Mouse (Mus musculus) spleen, postnatal 10 days (tissue): ENCODE measurements around the gene Robo1.

Source experiments
- DNase-seq, 2 experiments: peaks; one replicate each; pipeline ENCODE4 v3.0.0; 2021 to 2022; ENCODE audit warnings: low spot score in 2 of 2

Robo1 gene

GRCm38 (mm10) chr16:72603487-72604206, 295.5 kb downstream of the Robo1 start:
- no peak for DNase-seq

- DNase-seq, result peak in 1 of 2 experiments; percentile 44
Observed at GRCm38 (mm10) chr16:72605066-72605465, 297.0 kb downstream of the Robo1 start.

- no peak for DNase-seq
Observed at GRCm38 (mm10) chr16:72610661-72611112, 302.6 kb downstream of the Robo1 start.

- DNase-seq, result no peak
Observed at GRCm38 (mm10) chr16:72614898-72615297, 306.8 kb downstream of the Robo1 start.

GRCm38 (mm10) chr16:72615360-72615759, 307.3 kb downstream of the Robo1 start:
- DNase-seq, result no peak

- no peak for DNase-seq
Observed at GRCm38 (mm10) chr16:72622371-72622770, 314.3 kb downstream of the Robo1 start.

GRCm38 (mm10) chr16:72622868-72623267, 314.8 kb downstream of the Robo1 start:
- DNase-seq, result no peak

- no peak for DNase-seq
Observed at GRCm38 (mm10) chr16:72633846-72634245, 325.7 kb downstream of the Robo1 start.

GRCm38 (mm10) chr16:72639332-72639940, 331.3 kb downstream of the Robo1 start:
- no peak for DNase-seq

- DNase-seq, result no peak
Observed at GRCm38 (mm10) chr16:72640932-72641811, 333.1 kb downstream of the Robo1 start.

GRCm38 (mm10) chr16:72645890-72646289, 337.8 kb downstream of the Robo1 start:
- DNase-seq, result no peak

GRCm38 (mm10) chr16:72649314-72649713, 341.2 kb downstream of the Robo1 start:
- DNase-seq, result no peak

GRCm38 (mm10) chr16:72655411-72655810, 347.3 kb downstream of the Robo1 start:
- no peak for DNase-seq

GRCm38 (mm10) chr16:72662837-72663350, 354.8 kb downstream of the Robo1 start:
- peak in 1 of 2 experiments; percentile 15 for DNase-seq

GRCm38 (mm10) chr16:72663351-72664232, 355.5 kb downstream of the Robo1 start:
- peak in 1 of 2 experiments; percentile 16 for DNase-seq

- no peak for DNase-seq
Observed at GRCm38 (mm10) chr16:72664233-72664613, 356.1 kb downstream of the Robo1 start.

- DNase-seq, result no peak
Observed at GRCm38 (mm10) chr16:72664806-72665205, 356.7 kb downstream of the Robo1 start.

- no peak for DNase-seq
Observed at GRCm38 (mm10) chr16:72665454-72665853, 357.3 kb downstream of the Robo1 start.

GRCm38 (mm10) chr16:72670240-72671038, 362.3 kb downstream of the Robo1 start:
- DNase-seq, result no peak

GRCm38 (mm10) chr16:72677234-72677633, 369.1 kb downstream of the Robo1 start:
- DNase-seq, result no peak
